Mouse (Mus musculus) liver, adult 2 months (tissue): ENCODE data around the gene Gm7534. TPM values are rescaled to one million over a fixed set of nuclear protein-coding genes. Genes with fewer than 3 reads are reported as not detected.
"Not testable (repeated sequence)": the region's sequence is repeated elsewhere in the genome, so short reads cannot be mapped to it uniquely, and the experiment has no call there.

ENCODE experiments used
- DNase-seq: peaks from one replicate; pipeline ENCODE4 v3.0.0-alpha.2; 2011; ENCODE audit warnings: low read depth, low spot score; ENCODE audit errors: extremely low read depth
- H3K27ac ChIP-seq: fragments of 200-500 bp; replicated peaks from 2 replicates; pipeline ENCODE4 v1.5.1; 2012; ENCODE audit warnings: low read depth, mild to moderate bottlenecking, control low read depth, inconsistent platforms, low read length; ENCODE audit not compliant: insufficient read depth
- H3K27me3 ChIP-seq: fragments of 200-500 bp; 2 replicates; pipeline ENCODE4 v1.6.1; 2012; ENCODE audit warnings: mild to moderate bottlenecking, moderate library complexity, low read length, inconsistent platforms; ENCODE audit not compliant: control insufficient read depth, insufficient read depth
- H3K36me3 ChIP-seq: fragments of 200-500 bp; 2 replicates; pipeline ENCODE4 v1.6.1; 2012; ENCODE audit warnings: low read length, inconsistent platforms; ENCODE audit not compliant: control insufficient read depth, insufficient read depth
- H3K4me1 ChIP-seq: fragments of 200-500 bp; 2 replicates; pipeline ENCODE4 v1.6.1; 2011; ENCODE audit warnings: low read length; ENCODE audit not compliant: control insufficient read depth, insufficient read depth
- H3K4me3 ChIP-seq: fragments of 200-500 bp; 2 replicates; pipeline ENCODE4 v1.5.1; 2011; ENCODE audit warnings: low read depth, mild to moderate bottlenecking, control low read depth, low read length, moderate library complexity; ENCODE audit not compliant: insufficient read depth
- H3K79me2 ChIP-seq: fragments of 200-500 bp; 2 replicates; pipeline ENCODE4 v1.6.1; 2012; ENCODE audit warnings: inconsistent platforms, mild to moderate bottlenecking, low read length, moderate library complexity; ENCODE audit not compliant: control insufficient read depth, insufficient read depth
- H3K9ac ChIP-seq: fragments of 200-500 bp; 2 replicates; pipeline ENCODE4 v1.6.1; 2012; ENCODE audit warnings: low read depth, mild to moderate bottlenecking, control low read depth, inconsistent platforms, low read length
- CTCF ChIP-seq: fragments of 200-500 bp; IDR thresholded peaks from 2 replicates; pipeline ENCODE4 v1.5.1; 2011; ENCODE audit warnings: low read depth, low read length, control low read depth
- POLR2A ChIP-seq: fragments of 200-500 bp; IDR thresholded peaks from 2 replicates; pipeline ENCODE4 v1.6.1; 2011; ENCODE audit warnings: low read length, control low read depth; ENCODE audit not compliant: insufficient read depth; ENCODE audit errors: extremely low read depth
- WGBS: fragments of 180-500 bp; shearing (Covaris S2); methylation state at CpG from one replicate; pipeline ENCODE4 v1.1.7; 2018; 5-methylcytosine and 5-hydroxymethylcytosine counted together
- polyA plus RNA-seq: library from polyadenylated mRNA; depleted of rRNA; stranded (reverse); fragments of >200 nt; gene quantifications from 2 replicates; pipeline ENCODE4 v1.2.3, GENCODE M21; 2012
- total RNA-seq: library from RNA; depleted of rRNA; stranded (reverse); fragments of >200 nt; gene quantifications from 2 replicates; pipeline ENCODE4 v1.2.3, GENCODE M21; 2014

The Gm7534 gene
- total and polyA plus RNA-seq, 2 experiments, result not detected

GRCm38 (mm10) chr4:134155961-134156465, 46.8 kb downstream of the Gm7534 start:
- 87% methylated on average over 10 of the region's 10 CpGs for WGBS
- Histone ChIP-seq H3K27me3 (no peaks in the 10 kb centered on the region), H3K27ac (peak overlapping the region; percentile 36), H3K36me3 (peaks cover 14% of the 10 kb centered on the region), H3K79me2 (peaks cover 10% of the 10 kb centered on the region; the same call in 1 of the 2 replicates), H3K4me1 (peaks cover 25% of the 10 kb centered on the region), H3K9ac (no peak overlapping the region), H3K4me3 (no peak overlapping the region)
- DNase-seq, result no peak
- TF ChIP-seq POLR2A (no peak), CTCF (no peak)

DNA sequence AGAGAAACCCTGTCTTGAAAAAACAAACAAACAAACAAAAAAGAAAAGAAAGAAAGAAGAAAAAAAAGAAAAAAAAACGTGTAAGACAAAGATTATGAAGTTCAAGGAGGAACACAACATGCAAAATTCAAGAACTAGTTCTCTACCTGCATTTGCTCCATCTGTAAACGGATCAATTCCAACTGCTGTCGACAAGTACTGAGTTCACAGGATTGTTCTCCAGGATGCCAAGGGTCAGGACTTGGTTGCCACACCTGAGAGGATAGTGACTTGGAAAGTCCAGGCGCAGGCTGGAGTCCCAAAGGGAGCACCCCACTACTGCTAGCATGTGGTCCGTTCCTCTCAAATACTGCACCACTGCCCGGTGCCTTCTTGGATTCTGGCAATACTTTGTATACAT, 47.3 kb downstream of the Gm7534 start:
- peaks cover 17% of the 10 kb centered on the region for H3K36me3 ChIP-seq
- no peak overlapping the region for H3K9ac ChIP-seq
- no peak overlapping the region for H3K4me3 ChIP-seq
- peaks cover 25% of the 10 kb centered on the region for H3K4me1 ChIP-seq
- peak overlapping the region; percentile 73 for H3K27ac ChIP-seq
- TF ChIP-seq POLR2A, result no peak
- TF ChIP-seq CTCF, result no peak
- peaks cover 10% of the 10 kb centered on the region; the same call in 1 of the 2 replicates for H3K79me2 ChIP-seq
- H3K27me3 ChIP-seq, result no peaks in the 10 kb centered on the region
- DNase-seq, result peak; percentile 95
- 34% methylated on average over 6 of the region's 6 CpGs for WGBS

- Histone ChIP-seq H3K4me1 (peaks cover 25% of the 10 kb centered on the region), H3K36me3 (peaks cover 26% of the 10 kb centered on the region), H3K27ac (peak overlapping the region; percentile 91), H3K79me2 (peaks cover 10% of the 10 kb centered on the region; the same call in 1 of the 2 replicates), H3K4me3 (peak overlapping the region; percentile 63), H3K27me3 (no peaks in the 10 kb centered on the region), H3K9ac (peak overlapping the region; percentile 68)
- 35% methylated on average over 3 of the region's 3 CpGs for WGBS
- peak; percentile 98 for DNase-seq
- no peak for TF ChIP-seq CTCF
- 0 out of 2 replicates have a peak, but pooled peaks have one; percentile 27 for TF ChIP-seq POLR2A
Observed at GRCm38 (mm10) chr4:134154354-134154753, 48.5 kb downstream of the Gm7534 start.

GRCm38 (mm10) chr4:134153656-134154055, 49.1 kb downstream of the Gm7534 start:
- Histone ChIP-seq H3K27me3 (no peaks in the 10 kb centered on the region), H3K79me2 (peaks cover 6% of the 10 kb centered on the region; the same call in 1 of the 2 replicates), H3K4me3 (peak overlapping the region; percentile 63), H3K36me3 (peaks cover 33% of the 10 kb centered on the region), H3K27ac (peak overlapping the region; percentile 91), H3K4me1 (peaks cover 20% of the 10 kb centered on the region), H3K9ac (peak overlapping the region; percentile 68)
- WGBS, result 25% methylated on average over 3 of the region's 3 CpGs
- peak; percentile 70 for DNase-seq
- no peak for TF ChIP-seq POLR2A
- no peak for TF ChIP-seq CTCF

GRCm38 (mm10) chr4:134152112-134152511, 50.7 kb downstream of the Gm7534 start:
- Histone ChIP-seq H3K4me3 (peak overlapping the region; percentile 45; the same call in 1 of the 2 replicates), H3K79me2 (peaks cover 8% of the 10 kb centered on the region; the same call in 1 of the 2 replicates), H3K4me1 (peaks cover 19% of the 10 kb centered on the region), H3K9ac (peak overlapping the region; percentile 72), H3K36me3 (peaks cover 49% of the 10 kb centered on the region), H3K27me3 (no peaks in the 10 kb centered on the region), H3K27ac (peak overlapping the region; percentile 75)
- TF ChIP-seq POLR2A (no peak), CTCF (no peak)
- DNase-seq, result peak; percentile 53
- WGBS, result 34% methylated on average over 3 of the region's 3 CpGs

DNA sequence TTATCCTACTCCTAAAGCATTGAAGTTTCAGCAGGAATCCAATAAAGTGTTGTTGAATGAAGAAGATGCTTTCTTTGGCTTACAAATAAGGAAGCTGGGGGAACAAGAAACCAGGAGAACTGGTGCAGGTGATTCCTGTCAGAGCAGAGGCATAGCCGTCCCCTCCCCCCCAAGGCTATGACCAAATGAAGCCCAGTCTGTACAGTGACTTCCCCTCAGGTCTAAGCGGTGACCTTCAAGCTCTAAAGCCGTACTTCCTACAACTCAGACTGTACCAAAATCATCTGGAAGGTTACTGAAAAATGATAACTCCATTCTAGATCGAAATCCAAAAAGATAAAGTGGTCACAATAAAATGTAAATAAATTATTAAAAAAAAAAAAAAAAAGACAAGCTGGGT, 53.4 kb downstream of the Gm7534 start:
- WGBS, result 94% methylated on average over 4 of the region's 4 CpGs
- no peak overlapping the region for H3K27ac ChIP-seq
- TF ChIP-seq POLR2A (no peak), CTCF (no peak)
- H3K9ac ChIP-seq, result no peak overlapping the region
- no peaks in the 10 kb centered on the region for H3K27me3 ChIP-seq
- no peak for DNase-seq
- H3K4me3 ChIP-seq, result no peak overlapping the region
- peaks cover 65% of the 10 kb centered on the region for H3K36me3 ChIP-seq
- peaks cover 8% of the 10 kb centered on the region; the same call in 1 of the 2 replicates for H3K79me2 ChIP-seq
- peaks cover 11% of the 10 kb centered on the region for H3K4me1 ChIP-seq

DNA sequence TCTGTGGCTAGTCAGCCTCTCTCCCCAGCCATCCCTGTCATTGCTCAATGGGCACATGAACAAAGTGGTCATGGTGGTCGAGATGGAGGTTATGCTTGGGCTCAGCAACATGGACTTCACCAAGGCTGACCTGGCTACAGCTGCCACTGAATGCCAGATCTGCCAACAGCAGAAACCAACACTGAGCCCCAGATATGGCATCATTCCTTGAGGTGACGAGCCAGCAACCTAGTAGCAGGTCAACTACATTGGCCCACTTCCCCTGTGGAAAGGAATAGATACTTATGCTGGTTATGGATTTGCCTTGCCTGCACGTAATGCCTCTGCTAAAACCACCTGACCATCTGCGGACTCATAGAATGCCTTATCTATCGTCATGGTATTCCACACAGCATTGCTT, 58.5 kb downstream of the Gm7534 start:
- peaks cover 65% of the 10 kb centered on the region for H3K36me3 ChIP-seq
- H3K9ac ChIP-seq, H3K27me3 ChIP-seq, DNase-seq, H3K79me2 ChIP-seq, H3K4me3 ChIP-seq, H3K27ac ChIP-seq, H3K4me1 ChIP-seq: not testable (repeated sequence)
- WGBS, result 81% methylated on average over 5 of the region's 5 CpGs
